ENCODE assay signal across 8 mouse cellular contexts in genomic region chr4:127021989-127022626, GRCm38 (mm10). TPM values are rescaled to one million over a fixed set of nuclear protein-coding genes. Genes with fewer than 3 reads are reported as not detected.
DNase-seq lines count a peak whose midpoint lies in the region; ATAC-seq and TF ChIP-seq lines count a peak whose summit lies in the region.

No protein-coding gene starts in this region.

- peaks cover 33% of the 10 kb centered on the region for H3K4me1 ChIP-seq in hindbrain, embryonic 16.5 days (ENCODE audit: control insufficient read depth, insufficient read depth, low read depth, low read length)

- peak; percentile 56 for TF ChIP-seq CTCF in left cerebral cortex, adult 2 months (IDR thresholded peaks at IDR 0.05)

- H3K4me2 ChIP-seq in hindbrain, embryonic 16.5 days (ENCODE audit: low read length): peak overlapping the region; percentile 97

- peak overlapping the region; percentile 99 for H3K4me3 ChIP-seq in hindbrain, embryonic 16.5 days (ENCODE audit: low read length)
- peak overlapping the region; percentile 89 for H3K4me3 ChIP-seq in left cerebral cortex, adult 2 months

- peak overlapping the region; percentile 97 for H3K27ac ChIP-seq in hindbrain, embryonic 16.5 days (ENCODE audit: low read depth, low read length)
- H3K27ac ChIP-seq in left cerebral cortex, adult 2 months: peak overlapping the region; percentile 99

- ATAC-seq in hindbrain, embryonic 16.5 days: peak; percentile 72
- ATAC-seq in megakaryocyte, adult 5-6 weeks (ENCODE audit: poor library complexity, severe bottlenecking): peak; percentile 75

- no peaks in the 10 kb centered on the region for H3K9me3 ChIP-seq in hindbrain, embryonic 16.5 days (ENCODE audit: control insufficient read depth, low read length)

- H3K9ac ChIP-seq in hindbrain, embryonic 16.5 days (ENCODE audit: low read depth, low read length): peak overlapping the region; percentile 100

- WGBS in hindbrain, embryonic 16.5 days: under 1% methylated on average over 47 of the region's 53 CpGs

- DNase-seq in T-cell, adult 2 months (ENCODE audit: low spot score): peak; percentile 89
- DNase-seq in cerebellum, postnatal 36 days: peak; percentile 80 to 88
- peak; percentile 88 for DNase-seq in gastrocnemius, adult 18-20 months (ENCODE audit: low spot score)
- DNase-seq in left cerebral cortex, adult 2 months (ENCODE audit: extremely low spot score in 1 of 2, low spot score in 2 of 2): peak; percentile 86 to 90
- peak; percentile 82 for DNase-seq in right cerebral cortex, adult 2 months (ENCODE audit: low spot score in 2 of 2)
- DNase-seq in urinary bladder, postnatal 14 days (ENCODE audit: low spot score): peak; percentile 86

- peaks cover 13% of the 10 kb centered on the region for H3K36me3 ChIP-seq in hindbrain, embryonic 16.5 days (ENCODE audit: control insufficient read depth, insufficient read depth, low read length)

- intact Hi-C loops in left cerebral cortex, adult 2 months (cut with DNase I): no loop called here

- no peaks in the 10 kb centered on the region for H3K27me3 ChIP-seq in hindbrain, embryonic 16.5 days (replicated peaks; ENCODE audit: control insufficient read depth, insufficient read depth, low read length)

RNA-seq across cellular contexts. Expression of gene Sfpq, which starts 1.0 kb away (rescaled TPM):
- 10 to 100 TPM; 54.9 to 65.1 TPM for total RNA-seq in gastrocnemius, adult 18-20 months (2021)
- polyA plus RNA-seq in hindbrain, embryonic 16.5 days (2015; fragmentation: Nextera tagmentation; extraction: Ambion mirVana): 46.2 and 50.7 TPM in 2 replicates
- 100 to 1,000 TPM; 243 to 256 TPM for total RNA-seq in left cerebral cortex, adult 2 months (2021)
- 311 and 315 TPM in 2 replicates for total RNA-seq in megakaryocyte, adult 5-6 weeks (2015)
- 566 and 688 TPM in 2 replicates for total RNA-seq in megakaryocyte, adult 5-6 weeks (2017)

RNA-seq across cellular contexts. Expression of gene Zmym1, which starts 38.8 kb away (rescaled TPM):
- total RNA-seq in gastrocnemius, adult 18-20 months (2021): 1 to 10 TPM; 4.2 to 5.3 TPM
- polyA plus RNA-seq in hindbrain, embryonic 16.5 days (2015; fragmentation: Nextera tagmentation; extraction: Ambion mirVana): 24.5 and 28.4 TPM in 2 replicates
- total RNA-seq in left cerebral cortex, adult 2 months (2021): 10 to 100 TPM; 14.4 to 15.9 TPM
- total RNA-seq in megakaryocyte, adult 5-6 weeks (2015): 7.3 and 11.9 TPM in 2 replicates
- total RNA-seq in megakaryocyte, adult 5-6 weeks (2017): 8.7 and 9.7 TPM in 2 replicates

RNA-seq across cellular contexts. Expression of gene Zmym4, which starts 54.2 kb away (rescaled TPM):
- 10 to 100 TPM; 14.6 to 16.3 TPM for total RNA-seq in gastrocnemius, adult 18-20 months (2021)
- polyA plus RNA-seq in hindbrain, embryonic 16.5 days (2015; fragmentation: Nextera tagmentation; extraction: Ambion mirVana): 23.2 and 25.5 TPM in 2 replicates
- 10 to 100 TPM; 46.3 to 59.0 TPM for total RNA-seq in left cerebral cortex, adult 2 months (2021)
- 14.8 and 26.5 TPM in 2 replicates for total RNA-seq in megakaryocyte, adult 5-6 weeks (2015)
- 19.9 and 27.3 TPM in 2 replicates for total RNA-seq in megakaryocyte, adult 5-6 weeks (2017)

RNA-seq across cellular contexts. Expression of gene Zmym6, which starts 55.1 kb away (rescaled TPM):
- total RNA-seq in gastrocnemius, adult 18-20 months (2021): 1 to 10 TPM; 3.6 to 4.6 TPM
- 30.6 and 35.0 TPM in 2 replicates for polyA plus RNA-seq in hindbrain, embryonic 16.5 days (2015; fragmentation: Nextera tagmentation; extraction: Ambion mirVana)
- 10 to 100 TPM; 31.8 to 35.8 TPM for total RNA-seq in left cerebral cortex, adult 2 months (2021)
- 5.2 and 6.8 TPM in 2 replicates for total RNA-seq in megakaryocyte, adult 5-6 weeks (2015)
- 8.1 and 9.1 TPM in 2 replicates for total RNA-seq in megakaryocyte, adult 5-6 weeks (2017)

Comparison
In these comparisons a context has a peak if more than half of its experiments do, and no peak if none do; other contexts are left out.
1. Peak in every context shown above with its lines: DNase-seq, ATAC-seq, H3K4me3 ChIP-seq and H3K27ac ChIP-seq.